Mouse (Mus musculus): Measurements from ENCODE around the gene Wdr5b.

DNA sequence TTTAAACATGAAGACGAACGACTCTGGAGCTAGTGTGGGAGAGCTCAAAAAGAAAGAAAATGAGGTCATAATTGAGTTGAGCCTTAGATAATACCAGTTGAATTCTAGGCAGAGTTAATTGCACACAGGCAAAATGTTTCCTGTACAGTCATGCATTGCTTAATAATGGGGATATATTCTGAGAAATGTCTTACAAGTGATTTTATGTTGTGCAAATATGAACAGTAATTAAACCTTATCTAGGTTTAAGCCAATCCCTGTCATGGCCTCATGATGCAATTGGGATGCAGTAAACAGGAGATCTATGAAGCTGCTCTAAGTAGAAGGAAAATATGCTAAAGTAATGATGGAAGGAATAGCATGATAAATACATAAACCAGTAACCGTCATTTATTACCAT, 33.8 kb downstream of the Wdr5b start:
- TF ChIP-seq CTCF (IDR thresholded peaks at IDR 0.05; ENCODE audit: low read depth) (no peak), EP300 (optimal IDR thresholded peaks at IDR 0.05) (no peak)
